Mouse (Mus musculus): ENCODE results near the gene Mfng.

The Mfng gene

GRCm38 (mm10) chr15:78773290-78773729 lies at the start of gene Mfng:
Gene Mfng, minus strand, starts transcription at chr15:78773475.
- peak; percentile 95 for DNase-seq (ENCODE audit: low read depth)

GRCm38 (mm10) chr15:78816074-78816391 lies 42.8 kb upstream of the Mfng start:
- no peak for DNase-seq (ENCODE audit: low read depth)

- DNase-seq (ENCODE audit: low read depth): peak; percentile 43
Observed at GRCm38 (mm10) chr15:78815314-78816073, 42.2 kb upstream of the Mfng start.

- no peak for DNase-seq (ENCODE audit: low read depth)
Observed at GRCm38 (mm10) chr15:78813603-78814002, 40.3 kb upstream of the Mfng start.

GRCm38 (mm10) chr15:78810146-78810545 lies 36.9 kb upstream of the Mfng start:
- DNase-seq (ENCODE audit: low read depth): no peak

- no peak for DNase-seq (ENCODE audit: low read depth)
Observed at GRCm38 (mm10) chr15:78809739-78810138, 36.5 kb upstream of the Mfng start.

GRCm38 (mm10) chr15:78808980-78809379 lies 35.7 kb upstream of the Mfng start:
- DNase-seq (ENCODE audit: low read depth): no peak

GRCm38 (mm10) chr15:78807141-78807540 lies 33.9 kb upstream of the Mfng start:
- no peak for DNase-seq (ENCODE audit: low read depth)

GRCm38 (mm10) chr15:78806614-78807013 lies 33.3 kb upstream of the Mfng start:
- no peak for DNase-seq (ENCODE audit: low read depth)

- DNase-seq (ENCODE audit: low read depth): no peak
Observed at GRCm38 (mm10) chr15:78805351-78805750, 32.1 kb upstream of the Mfng start.

GRCm38 (mm10) chr15:78804326-78804725 lies 31.1 kb upstream of the Mfng start:
- DNase-seq (ENCODE audit: low read depth): no peak

GRCm38 (mm10) chr15:78803499-78803900 lies 30.2 kb upstream of the Mfng start:
- peak; percentile 32 for DNase-seq (ENCODE audit: low read depth)

GRCm38 (mm10) chr15:78802776-78803391 lies 29.6 kb upstream of the Mfng start, which contains the start of gene Card10:
Gene Card10, minus strand, starts transcription at chr15:78803042.
- DNase-seq (ENCODE audit: low read depth): peak; percentile 70

- DNase-seq (ENCODE audit: low read depth): peak; percentile 60
Observed at GRCm38 (mm10) chr15:78801971-78802741, 28.9 kb upstream of the Mfng start.

GRCm38 (mm10) chr15:78801571-78801970 lies 28.3 kb upstream of the Mfng start:
- DNase-seq (ENCODE audit: low read depth): no peak

GRCm38 (mm10) chr15:78799029-78799428 lies 25.8 kb upstream of the Mfng start:
- no peak for DNase-seq (ENCODE audit: low read depth)

GRCm38 (mm10) chr15:78797060-78797329 lies 23.7 kb upstream of the Mfng start:
- no peak for DNase-seq (ENCODE audit: low read depth)

- DNase-seq (ENCODE audit: low read depth): no peak
Observed at GRCm38 (mm10) chr15:78796196-78797059, 23.2 kb upstream of the Mfng start.

GRCm38 (mm10) chr15:78790990-78791389 lies 17.7 kb upstream of the Mfng start:
- DNase-seq (ENCODE audit: low read depth): no peak

- no peak for DNase-seq (ENCODE audit: low read depth)
Observed at GRCm38 (mm10) chr15:78790451-78790850, 17.2 kb upstream of the Mfng start.

- no peak for DNase-seq (ENCODE audit: low read depth)
Observed at GRCm38 (mm10) chr15:78789721-78790323, 16.5 kb upstream of the Mfng start.

GRCm38 (mm10) chr15:78788042-78788441 lies 14.8 kb upstream of the Mfng start:
- no peak for DNase-seq (ENCODE audit: low read depth)
